Mouse (Mus musculus): Measurements from ENCODE around the gene 1110057P08Rik. TPM values are rescaled to one million over a fixed set of nuclear protein-coding genes. Genes with fewer than 3 reads are reported as not detected.
"Not testable (repeated sequence)": the region's sequence is repeated elsewhere in the genome, so short reads cannot be mapped to it uniquely, and the experiment has no call there.

Gene 1110057P08Rik
- not detected for total RNA-seq (2022)

- DNase-seq (ENCODE audit: low spot score), result no peak
Measured at GRCm38 (mm10) chr16:89174435-89174834, at the start of gene 1110057P08Rik. TSS of gene 1110057P08Rik (plus strand) at chr16:89174735.

- no peak for DNase-seq (ENCODE audit: low spot score)
Measured at GRCm38 (mm10) chr16:89140551-89140950, 34.0 kb upstream of the 1110057P08Rik start, which contains the start of gene Gm6358. TSS of gene Gm6358 (plus strand) at chr16:89140851.

- no peak for DNase-seq (ENCODE audit: low spot score)
Measured at GRCm38 (mm10) chr16:89150786-89151185, 23.7 kb upstream of the 1110057P08Rik start, which contains the start of gene Gm10061. TSS of gene Gm10061 (plus strand) at chr16:89151086.

- DNase-seq (ENCODE audit: low spot score), result no peak
Measured at GRCm38 (mm10) chr16:89157652-89158051, 16.9 kb upstream of the 1110057P08Rik start, which contains the start of gene Gm9789. TSS of gene Gm9789 (plus strand) at chr16:89157952.

- not testable (repeated sequence) for DNase-seq (ENCODE audit: low spot score)
Measured at GRCm38 (mm10) chr16:89169190-89169589, 5.3 kb upstream of the 1110057P08Rik start, which contains the start of gene Gm7735. TSS of gene Gm7735 (plus strand) at chr16:89169490.

GRCm38 (mm10) chr16:89188621-89189020, 14.1 kb downstream of the 1110057P08Rik start:
- no peak for DNase-seq (ENCODE audit: low spot score)

- no peak for DNase-seq (ENCODE audit: low spot score)
Measured at GRCm38 (mm10) chr16:89205561-89205960, 31.0 kb downstream of the 1110057P08Rik start, which contains the start of gene Krtap20-2. TSS of gene Krtap20-2 (plus strand) at chr16:89205861.

Other genes starting within 250 kb of the 1110057P08Rik start
- not detected for gene Krtap19-9b, start 242.5 kb upstream of the 1110057P08Rik start, total RNA-seq (2022)
- not detected for gene Krtap16-3, start 211.9 kb upstream of the 1110057P08Rik start, total RNA-seq (2022)
- gene Krtap22-2, start 164.0 kb upstream of the 1110057P08Rik start, total RNA-seq (2022), result not detected
- gene Gm10229, start 159.5 kb upstream of the 1110057P08Rik start, total RNA-seq (2022), result not detected
- gene Krtap6-1, start 143.0 kb upstream of the 1110057P08Rik start, total RNA-seq (2022), result not detected
- gene Gm10228, start 133.3 kb upstream of the 1110057P08Rik start, total RNA-seq (2022), result not detected
- gene Krtap6-5, start 126.9 kb upstream of the 1110057P08Rik start, total RNA-seq (2022), result not detected
- not detected for gene 1110025L11Rik, start 110.7 kb upstream of the 1110057P08Rik start, total RNA-seq (2022)
- gene Krtap6-3, start 90.7 kb upstream of the 1110057P08Rik start, total RNA-seq (2022), result not detected
- gene Gm6358, start 33.9 kb upstream of the 1110057P08Rik start, total RNA-seq (2022), result not detected
- gene Gm10061, start 23.6 kb upstream of the 1110057P08Rik start, total RNA-seq (2022), result not detected
- not detected for gene Gm9789, start 16.8 kb upstream of the 1110057P08Rik start, total RNA-seq (2022)
- gene Gm7735, start 5.2 kb upstream of the 1110057P08Rik start, total RNA-seq (2022), result not detected
- not detected for gene Krtap20-2, start 31.1 kb downstream of the 1110057P08Rik start, total RNA-seq (2022)
- gene Krtap21-1, start 229.1 kb downstream of the 1110057P08Rik start, total RNA-seq (2022), result not detected
- not detected for gene Krtap6-2, start 245.4 kb downstream of the 1110057P08Rik start, total RNA-seq (2022)

Measured in heart, adult 8-10 months (tissue).